Mouse (Mus musculus): ENCODE data around the gene Nr1h2. TPM values are rescaled to one million over a fixed set of nuclear protein-coding genes. Genes with fewer than 3 reads are reported as not detected.

Gene Nr1h2
- total and polyA plus RNA-seq, 3 experiments: 13.9 to 50.0 (median 43.8) TPM

DNA sequence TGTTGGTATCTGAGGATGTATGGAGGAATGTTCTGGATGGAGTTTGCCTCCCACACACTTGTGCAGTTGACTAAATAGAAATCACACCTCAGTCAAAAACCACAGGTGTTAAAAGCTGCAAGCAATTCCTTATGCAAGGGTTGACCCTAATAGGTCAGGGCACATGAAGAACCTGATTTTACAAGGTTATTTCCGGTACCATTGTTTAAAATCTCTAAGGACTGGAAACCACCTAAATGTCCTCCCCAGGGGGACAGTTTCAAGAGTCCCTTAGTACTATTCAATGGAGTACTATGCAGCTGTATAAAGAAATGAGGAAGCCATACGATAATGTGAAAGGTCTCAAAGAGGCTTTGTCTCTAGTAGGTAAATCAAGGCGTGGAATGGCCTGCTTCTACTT lies 7.5 kb downstream of the Nr1h2 start:
- peaks cover 12 to 44% of the 10 kb centered on the region in 2 experiments for H3K4me1 ChIP-seq (ENCODE audit: control insufficient read depth in 1 of 2, insufficient read depth in 2 of 2)
- DNase-seq (ENCODE audit: extremely low read depth): peak; percentile 45
- H3K36me3 ChIP-seq (replicated peaks in 1 of 2; ENCODE audit: control insufficient read depth in 1 of 2, insufficient read depth in 1 of 2, low read length in 1 of 2): peaks cover 40 to 63% of the 10 kb centered on the region in 2 experiments
- no peak overlapping the region for H3K4me3 ChIP-seq (replicated peaks in 1 of 3; ENCODE audit: low read depth in 2 of 3, low read length in 2 of 3, poor library complexity in 1 of 3)
- no peak overlapping the region for H3K9ac ChIP-seq (ENCODE audit: insufficient read depth, low read depth)
- peaks cover 3% of the 10 kb centered on the region for H3K9me3 ChIP-seq (replicated peaks; ENCODE audit: low read length)
- H3K79me2 ChIP-seq (replicated peaks; ENCODE audit: control insufficient read depth, extremely low read depth, insufficient read depth, poor library complexity, severe bottlenecking): peaks cover 10% of the 10 kb centered on the region; the same call in 1 of the 2 replicates
- no peaks in the 10 kb centered on the region for H3K27me3 ChIP-seq (replicated peaks)
- in situ Hi-C loops (cut with MboI; ENCODE audit: low pct_ligation_motif_present, low pct_unique_long_range_greater_than_20kb, low sequenced_read_pairs): no loop called here
- H3K27ac ChIP-seq (ENCODE audit: insufficient read depth, low read depth): no peak overlapping the region
- no peak overlapping the region for H3K4me2 ChIP-seq (ENCODE audit: insufficient read depth, low read depth, poor library complexity, severe bottlenecking)
- TF ChIP-seq BHLHE40 (IDR thresholded peaks at IDR 0.05; ENCODE audit: low read depth, low read length) (peak; percentile 55), ETS1 (conservative IDR thresholded peaks at IDR 0.05; ENCODE audit: low read depth, low read length) (peak; percentile 55), RCOR1 (conservative IDR thresholded peaks at IDR 0.05; ENCODE audit: low read depth, low read length) (no peak)
- dilution Hi-C loops (cut with MboI; ENCODE audit: extremely low pct_ligation_motif_present, extremely low pct_unique_long_range_greater_than_20kb, low sequenced_read_pairs): no loop called here

DNA sequence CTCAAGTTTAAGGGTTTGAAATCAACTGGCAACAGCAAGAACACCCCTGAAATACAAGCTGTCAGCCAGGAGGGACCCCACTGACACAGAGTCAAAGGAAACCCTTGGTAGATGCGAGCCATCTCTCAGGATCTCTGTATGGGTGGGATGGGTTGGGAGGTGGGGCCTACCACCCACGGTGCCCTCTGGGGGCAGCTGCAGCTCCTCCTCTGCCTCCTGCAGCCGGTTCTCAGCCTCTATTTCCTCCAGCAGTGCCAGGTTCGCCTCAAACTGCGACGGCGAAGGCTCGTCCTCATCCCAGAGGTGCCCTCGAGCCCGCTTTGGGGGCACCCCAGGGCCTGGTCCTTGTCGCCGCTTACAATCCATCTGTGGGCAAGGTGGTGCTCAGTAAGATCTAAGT lies 10.7 kb downstream of the Nr1h2 start:
- TF ChIP-seq GABPA (IDR thresholded peaks at IDR 0.05; ENCODE audit: insufficient replicate concordance, low read depth, low read length): no peak
- TF ChIP-seq SIN3A (IDR thresholded peaks at IDR 0.05; ENCODE audit: low read length): no peak
- no peak for TF ChIP-seq ELF1 (IDR thresholded peaks at IDR 0.05; ENCODE audit: low read depth, low read length)
- no peak for TF ChIP-seq MAZ (IDR thresholded peaks at IDR 0.05; ENCODE audit: low read depth, low read length)

DNA sequence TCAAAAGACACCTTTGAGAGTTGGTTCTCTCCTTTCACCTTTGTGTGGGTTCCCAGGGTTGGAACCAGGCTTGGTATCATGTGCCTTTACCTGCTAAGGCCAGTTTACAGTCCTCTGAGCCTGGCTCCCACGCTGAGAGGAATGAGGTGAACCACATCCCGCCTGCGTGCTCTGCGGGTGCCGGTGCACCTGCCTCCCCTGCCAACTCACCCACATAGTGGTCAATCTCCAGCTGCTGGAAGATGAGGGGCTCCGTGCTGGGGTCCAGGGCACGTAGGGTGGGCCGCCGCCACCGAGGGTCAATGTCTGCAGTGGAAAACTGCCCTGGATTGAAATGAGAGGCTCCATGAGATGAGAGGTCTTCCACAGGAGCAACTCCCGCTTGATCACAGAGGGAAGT lies 11.2 kb downstream of the Nr1h2 start:
- Histone ChIP-seq H3K79me2 (replicated peaks; ENCODE audit: control insufficient read depth, extremely low read depth, insufficient read depth, poor library complexity, severe bottlenecking) (peaks cover 7% of the 10 kb centered on the region; the same call in 1 of the 2 replicates), H3K9ac (ENCODE audit: insufficient read depth, low read depth) (no peak overlapping the region), H3K27ac (ENCODE audit: insufficient read depth, low read depth) (no peak overlapping the region), H3K27me3 (replicated peaks) (no peaks in the 10 kb centered on the region), H3K4me3 (replicated peaks in 1 of 3; ENCODE audit: low read depth in 2 of 3, low read length in 2 of 3, poor library complexity in 1 of 3) (no peak overlapping the region), H3K9me3 (replicated peaks; ENCODE audit: low read length) (peaks cover 3% of the 10 kb centered on the region), H3K36me3 (replicated peaks in 1 of 2; ENCODE audit: control insufficient read depth in 1 of 2, insufficient read depth in 1 of 2, low read length in 1 of 2) (peaks cover 58 to 80% of the 10 kb centered on the region in 2 experiments), H3K4me2 (ENCODE audit: insufficient read depth, low read depth, poor library complexity, severe bottlenecking) (no peak overlapping the region), H3K4me1 (ENCODE audit: control insufficient read depth in 1 of 2, insufficient read depth in 2 of 2) (peaks cover 12 to 57% of the 10 kb centered on the region in 2 experiments)
- in situ Hi-C loops (cut with MboI; ENCODE audit: low pct_ligation_motif_present, low pct_unique_long_range_greater_than_20kb, low sequenced_read_pairs): no loop called here
- DNase-seq (ENCODE audit: extremely low read depth): no peak
- dilution Hi-C loops (cut with MboI; ENCODE audit: extremely low pct_ligation_motif_present, extremely low pct_unique_long_range_greater_than_20kb, low sequenced_read_pairs): no loop called here
- TF ChIP-seq RCOR1 (conservative IDR thresholded peaks at IDR 0.05; ENCODE audit: low read depth, low read length): no peak
- no peak for TF ChIP-seq MXI1 (IDR thresholded peaks at IDR 0.05; ENCODE audit: low read depth, low read length)
- no peak for TF ChIP-seq GABPA (IDR thresholded peaks at IDR 0.05; ENCODE audit: insufficient replicate concordance, low read depth, low read length)
- TF ChIP-seq MYC (IDR thresholded peaks at IDR 0.05; ENCODE audit: low read depth, low read length): no peak
- TF ChIP-seq ZKSCAN1 (IDR thresholded peaks at IDR 0.05; ENCODE audit: borderline replicate concordance, low read depth, low read length): no peak
- no peak for TF ChIP-seq SIN3A (IDR thresholded peaks at IDR 0.05; ENCODE audit: low read length)
- no peak for TF ChIP-seq JUN (IDR thresholded peaks at IDR 0.05; ENCODE audit: insufficient read depth, low read depth, low read length)
- no peak for TF ChIP-seq SMC3 (IDR thresholded peaks at IDR 0.05; ENCODE audit: low read depth, low read length)
- no peak for TF ChIP-seq USF2 (conservative IDR thresholded peaks at IDR 0.05; ENCODE audit: low read depth, low read length)

More for the DNA sequence above, 10.7 kb downstream of the Nr1h2 start:
- no peak for DNase-seq (ENCODE audit: extremely low read depth)
- Histone ChIP-seq H3K9ac (ENCODE audit: insufficient read depth, low read depth) (no peak overlapping the region), H3K9me3 (replicated peaks; ENCODE audit: low read length) (peaks cover 3% of the 10 kb centered on the region), H3K27me3 (replicated peaks) (no peaks in the 10 kb centered on the region), H3K79me2 (replicated peaks; ENCODE audit: control insufficient read depth, extremely low read depth, insufficient read depth, poor library complexity, severe bottlenecking) (peaks cover 10% of the 10 kb centered on the region; the same call in 1 of the 2 replicates), H3K4me3 (replicated peaks in 1 of 3; ENCODE audit: low read depth in 2 of 3, low read length in 2 of 3, poor library complexity in 1 of 3) (no peak overlapping the region), H3K27ac (ENCODE audit: insufficient read depth, low read depth) (no peak overlapping the region), H3K4me2 (ENCODE audit: insufficient read depth, low read depth, poor library complexity, severe bottlenecking) (no peak overlapping the region), H3K4me1 (ENCODE audit: control insufficient read depth in 1 of 2, insufficient read depth in 2 of 2) (peaks cover 12 to 54% of the 10 kb centered on the region in 2 experiments), H3K36me3 (replicated peaks in 1 of 2; ENCODE audit: control insufficient read depth in 1 of 2, insufficient read depth in 1 of 2, low read length in 1 of 2) (peaks cover 54 to 75% of the 10 kb centered on the region in 2 experiments)
- in situ Hi-C loops (cut with MboI; ENCODE audit: low pct_ligation_motif_present, low pct_unique_long_range_greater_than_20kb, low sequenced_read_pairs): no loop called here
- dilution Hi-C loops (cut with MboI; ENCODE audit: extremely low pct_ligation_motif_present, extremely low pct_unique_long_range_greater_than_20kb, low sequenced_read_pairs): no loop called here

Measured in CH12.LX (cell line).